Mouse (Mus musculus) neural tube, embryonic 15.5 days (tissue): ENCODE measurements around the gene Plac1. TPM values are rescaled to one million over a fixed set of nuclear protein-coding genes. Genes with fewer than 3 reads are reported as not detected.
A peak's percentile ranks its signal among the peaks of the same experiment; 100 is the strongest.

Experiments
- ATAC-seq: fragments of 200-750 bp; cut with Nextera tagmentation; 2 replicates; pipeline ENCODE4 v1.8.0; 2017; ENCODE audit warnings: mild to moderate bottlenecking, moderate TSS enrichment, moderate library complexity; ENCODE audit not compliant: low FRiP score
- H3K27ac ChIP-seq: fragments of 300-500 bp; sonication (generic); replicated peaks from 2 replicates; pipeline ENCODE4 v1.5.1; 2015; ENCODE audit warnings: mild to moderate bottlenecking, inconsistent platforms
- H3K27me3 ChIP-seq: fragments of 300-500 bp; sonication (generic); replicated peaks from 2 replicates; pipeline ENCODE4 v1.6.1; 2015; ENCODE audit warnings: inconsistent platforms
- H3K36me3 ChIP-seq: fragments of 300-500 bp; sonication (generic); 2 replicates; pipeline ENCODE4 v1.6.1; 2015; ENCODE audit warnings: inconsistent platforms
- H3K4me1 ChIP-seq: fragments of 300-500 bp; sonication (generic); 2 replicates; pipeline ENCODE4 v1.6.1; 2015; ENCODE audit warnings: inconsistent platforms
- H3K4me2 ChIP-seq: fragments of 300-500 bp; sonication (generic); 2 replicates; pipeline ENCODE4 v1.6.1; 2015; ENCODE audit warnings: inconsistent platforms, mild to moderate bottlenecking, moderate library complexity
- H3K4me3 ChIP-seq: fragments of 300-500 bp; sonication (generic); replicated peaks from 2 replicates; pipeline ENCODE4 v1.5.1; 2015; ENCODE audit warnings: mild to moderate bottlenecking, inconsistent platforms
- H3K9ac ChIP-seq: fragments of 300-500 bp; sonication (generic); replicated peaks from 2 replicates; pipeline ENCODE4 v1.6.1; 2015; ENCODE audit warnings: mild to moderate bottlenecking, inconsistent platforms
- H3K9me3 ChIP-seq: fragments of 300-500 bp; sonication (generic); replicated peaks from 2 replicates; pipeline ENCODE4 v1.6.1; 2016; ENCODE audit warnings: inconsistent platforms
- WGBS: fragments of 180-500 bp; shearing (Covaris S2); methylation state at CpG from one replicate; pipeline ENCODE4 v1.1.7; 2015; ENCODE audit warnings: mixed read lengths; 5-methylcytosine and 5-hydroxymethylcytosine counted together
- polyA plus RNA-seq: library from polyadenylated mRNA; unstranded; fragments of >200 nt; fragmentation: Nextera tagmentation; extraction: Ambion mirVana; gene quantifications from 2 replicates; pipeline ENCODE4 v1.2.1, GENCODE M21; 2015

Gene Plac1
- polyA plus RNA-seq, 1 experiment from 2014 or later, result 0.63 TPM

- Histone ChIP-seq H3K9me3 (no peaks in the 10 kb centered on the region), H3K27me3 (no peaks in the 10 kb centered on the region), H3K4me1 (no peaks in the 10 kb centered on the region), H3K36me3 (no peaks in the 10 kb centered on the region), H3K4me3 (peak overlapping the region; percentile 32), H3K4me2 (peak overlapping the region; percentile 57), H3K9ac (no peak overlapping the region), H3K27ac (no peak overlapping the region)
- WGBS, result 25% methylated on average over 13 of the region's 13 CpGs
- ATAC-seq, result peak; percentile 53; the same call in 1 of the 2 replicates
Observed at GRCm38 (mm10) chrX:53231965-53232364, 7.9 kb downstream of the Plac1 start.

DNA sequence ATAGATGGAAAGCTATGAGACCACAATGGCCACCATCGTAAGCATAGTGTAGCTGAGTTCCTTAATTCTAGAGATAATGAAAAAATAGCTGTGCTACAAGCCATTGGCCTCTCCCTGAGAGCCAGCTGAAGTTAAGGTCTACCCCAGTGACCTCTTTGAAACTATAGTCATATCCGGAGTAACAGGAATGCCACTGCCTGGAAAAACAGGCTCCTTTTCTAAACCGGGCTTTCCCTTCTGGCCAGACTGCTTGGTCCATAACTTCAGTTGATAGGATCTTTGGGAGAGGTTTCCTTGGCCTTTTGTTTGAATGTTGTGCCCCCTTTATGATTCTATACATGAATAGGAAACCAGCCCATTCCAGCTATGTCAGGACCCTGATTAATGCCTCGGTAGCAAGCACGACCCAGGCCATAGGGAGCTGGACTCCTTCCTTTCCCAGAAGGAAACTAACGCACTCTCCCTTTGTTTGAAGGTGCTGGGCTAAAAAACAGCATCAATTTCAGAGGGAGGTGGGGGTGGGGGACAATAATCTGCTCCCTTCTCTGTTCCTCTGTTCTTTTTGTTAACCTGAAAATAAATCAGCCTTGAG lies 15.5 kb downstream of the Plac1 start:
- 48% methylated on average over 6 of the region's 6 CpGs for WGBS
- no peaks in the 10 kb centered on the region for H3K36me3 ChIP-seq
- H3K4me2 ChIP-seq, result no peak overlapping the region
- H3K27ac ChIP-seq, result no peak overlapping the region
- H3K9me3 ChIP-seq, result no peaks in the 10 kb centered on the region
- no peak overlapping the region for H3K4me3 ChIP-seq
- H3K4me1 ChIP-seq, result no peaks in the 10 kb centered on the region
- no peaks in the 10 kb centered on the region for H3K27me3 ChIP-seq
- H3K9ac ChIP-seq, result no peak overlapping the region
- no peak for ATAC-seq

DNA sequence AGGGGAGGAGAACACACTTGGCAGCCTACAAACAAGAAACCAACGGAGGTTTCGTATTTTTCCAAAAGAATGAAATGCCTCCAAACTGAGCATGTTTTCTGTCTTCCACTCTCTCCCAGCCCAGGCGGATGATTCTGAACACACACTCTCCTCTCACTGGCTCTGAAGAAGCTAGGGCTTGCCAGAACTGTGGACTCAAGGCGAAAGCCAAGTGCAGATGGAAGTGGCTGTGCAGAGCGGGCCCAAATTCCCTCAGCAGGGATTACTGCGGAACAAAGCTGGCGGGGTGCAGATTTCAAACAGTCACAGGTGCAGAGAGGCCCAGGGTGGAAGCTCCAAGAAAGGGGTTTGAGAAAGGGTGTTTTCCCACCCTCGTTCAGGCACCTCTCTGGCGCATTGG lies 19.1 kb downstream of the Plac1 start:
- no peaks in the 10 kb centered on the region for H3K4me1 ChIP-seq
- no peaks in the 10 kb centered on the region for H3K27me3 ChIP-seq
- no peak overlapping the region for H3K4me2 ChIP-seq
- no peak overlapping the region for H3K9ac ChIP-seq
- H3K27ac ChIP-seq, result no peak overlapping the region
- 81% methylated on average over 9 of the region's 9 CpGs for WGBS
- H3K4me3 ChIP-seq, result no peak overlapping the region
- ATAC-seq, result no peak
- H3K36me3 ChIP-seq, result no peaks in the 10 kb centered on the region
- no peaks in the 10 kb centered on the region for H3K9me3 ChIP-seq

- WGBS, result 60% methylated on average over 7 of the region's 7 CpGs
- H3K27me3 ChIP-seq, result no peaks in the 10 kb centered on the region
- H3K9ac ChIP-seq, result no peak overlapping the region
- H3K27ac ChIP-seq, result no peak overlapping the region
- H3K4me1 ChIP-seq, result 0 out of 2 replicates have a peak, but pooled peaks cover 6% of the 10 kb centered on the region
- no peaks in the 10 kb centered on the region for H3K9me3 ChIP-seq
- no peak for ATAC-seq
- H3K4me3 ChIP-seq, result no peak overlapping the region
- H3K36me3 ChIP-seq, result no peaks in the 10 kb centered on the region
- no peak overlapping the region for H3K4me2 ChIP-seq
Observed at GRCm38 (mm10) chrX:53214557-53215229, 25.2 kb downstream of the Plac1 start.

DNA sequence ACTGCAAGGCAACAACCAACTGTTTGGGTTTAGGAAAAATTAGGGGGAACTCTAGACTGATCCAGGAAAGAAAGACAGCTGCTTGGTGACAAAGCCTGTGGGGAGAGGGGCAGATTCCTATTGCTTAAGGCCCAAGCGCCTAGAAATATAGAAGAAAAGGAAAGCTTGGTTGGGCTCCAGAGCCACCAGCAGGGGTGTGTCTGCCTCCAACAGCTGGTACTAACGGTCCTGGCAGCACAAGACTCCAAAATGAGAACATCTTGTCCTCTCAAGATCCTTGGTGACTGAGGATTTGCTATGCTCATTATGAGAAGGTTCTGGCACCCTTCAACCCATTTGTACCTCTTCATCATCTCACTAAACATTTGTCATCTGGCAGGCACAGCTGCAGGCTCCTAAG lies 26.1 kb downstream of the Plac1 start:
- 71% methylated on average over 2 of the region's 2 CpGs for WGBS
- no peak overlapping the region for H3K4me2 ChIP-seq
- H3K9me3 ChIP-seq, result no peaks in the 10 kb centered on the region
- H3K9ac ChIP-seq, result no peak overlapping the region
- no peaks in the 10 kb centered on the region for H3K36me3 ChIP-seq
- no peak for ATAC-seq
- H3K27me3 ChIP-seq, result no peaks in the 10 kb centered on the region
- H3K4me1 ChIP-seq, result 0 out of 2 replicates have a peak, but pooled peaks cover 6% of the 10 kb centered on the region
- no peak overlapping the region for H3K4me3 ChIP-seq
- no peak overlapping the region for H3K27ac ChIP-seq

GRCm38 (mm10) chrX:53212485-53212884 lies 27.4 kb downstream of the Plac1 start:
- Histone ChIP-seq H3K27ac (peak overlapping the region; percentile 58), H3K36me3 (no peaks in the 10 kb centered on the region), H3K9ac (no peak overlapping the region), H3K4me1 (0 out of 2 replicates have a peak, but pooled peaks cover 6% of the 10 kb centered on the region), H3K9me3 (no peaks in the 10 kb centered on the region), H3K4me3 (no peak overlapping the region), H3K4me2 (no peak overlapping the region), H3K27me3 (no peaks in the 10 kb centered on the region)
- WGBS, result 40% methylated on average over 9 of the region's 9 CpGs
- ATAC-seq, result peak; percentile 58; the same call in 1 of the 2 replicates

DNA sequence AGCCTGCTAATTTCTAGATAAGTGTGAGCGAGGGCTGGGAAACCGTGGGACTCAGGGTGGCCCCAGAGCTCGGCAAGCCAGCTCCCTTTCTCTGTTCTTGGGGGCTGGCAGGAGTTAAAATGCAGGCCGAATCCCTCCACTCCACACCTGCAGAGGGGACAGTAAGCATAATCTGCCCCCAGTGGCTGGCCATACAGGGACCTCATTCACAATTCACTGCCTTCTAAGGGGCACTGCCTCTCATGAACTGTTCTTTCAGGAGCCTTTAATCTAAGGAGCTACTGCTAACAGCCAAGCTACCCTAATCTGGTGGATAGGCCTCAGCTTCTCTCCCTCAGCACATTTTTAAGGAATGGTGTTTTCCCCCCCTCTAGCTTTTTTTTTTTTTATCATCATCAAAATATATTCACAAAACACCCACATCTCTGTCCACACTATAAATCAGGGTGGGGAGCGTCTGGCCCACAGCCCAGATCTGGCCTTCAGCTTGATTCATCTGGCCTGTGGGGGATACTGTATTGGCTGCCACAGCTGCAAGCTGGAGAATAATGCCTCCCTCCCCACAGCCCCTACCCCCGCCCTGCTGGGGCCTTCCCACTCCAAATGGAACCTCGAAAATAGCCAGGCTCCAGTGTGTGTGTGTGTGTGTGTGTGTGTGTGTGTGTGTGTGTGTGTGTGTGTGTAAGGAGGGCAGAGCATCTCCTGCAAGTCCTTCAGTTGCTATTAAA lies 28.0 kb downstream of the Plac1 start:
- Histone ChIP-seq H3K4me2 (no peak overlapping the region), H3K9me3 (no peaks in the 10 kb centered on the region), H3K4me1 (0 out of 2 replicates have a peak, but pooled peaks cover 6% of the 10 kb centered on the region), H3K27me3 (no peaks in the 10 kb centered on the region), H3K4me3 (no peak overlapping the region), H3K9ac (no peak overlapping the region), H3K36me3 (no peaks in the 10 kb centered on the region), H3K27ac (peak overlapping the region; percentile 58)
- peak; percentile 88 for ATAC-seq
- 40% methylated on average over 7 of the region's 7 CpGs for WGBS

DNA sequence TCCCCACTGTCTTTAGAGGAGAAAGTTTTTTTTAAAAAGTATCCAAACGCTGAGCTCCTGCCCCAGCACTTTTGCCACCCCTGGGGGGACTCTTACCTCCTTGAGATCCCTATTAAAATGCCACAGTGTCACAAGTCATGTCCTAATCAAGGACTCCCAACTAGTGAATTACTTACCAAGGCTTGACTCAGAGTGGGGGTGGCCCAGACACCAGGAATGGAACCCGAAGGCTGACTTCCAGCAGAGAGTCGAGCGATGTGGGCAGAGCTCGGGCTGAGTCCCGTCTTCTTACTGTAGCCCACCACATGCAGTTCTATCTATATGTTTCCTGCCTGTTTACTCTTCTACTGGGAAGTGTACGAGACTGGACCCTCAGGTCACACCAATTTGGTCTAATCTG lies 30.5 kb downstream of the Plac1 start:
- Histone ChIP-seq H3K4me1 (0 out of 2 replicates have a peak, but pooled peaks cover 6% of the 10 kb centered on the region), H3K4me3 (no peak overlapping the region), H3K4me2 (no peak overlapping the region), H3K36me3 (no peaks in the 10 kb centered on the region), H3K27me3 (no peaks in the 10 kb centered on the region), H3K9ac (no peak overlapping the region), H3K27ac (no peak overlapping the region), H3K9me3 (no peaks in the 10 kb centered on the region)
- no peak for ATAC-seq
- 57% methylated on average over 7 of the region's 7 CpGs for WGBS

GRCm38 (mm10) chrX:53204690-53205311 lies 35.1 kb downstream of the Plac1 start:
- Histone ChIP-seq H3K4me2 (no peak overlapping the region), H3K4me3 (no peak overlapping the region), H3K27me3 (no peaks in the 10 kb centered on the region), H3K9ac (no peak overlapping the region), H3K4me1 (no peaks in the 10 kb centered on the region), H3K9me3 (no peaks in the 10 kb centered on the region), H3K36me3 (no peaks in the 10 kb centered on the region), H3K27ac (no peak overlapping the region)
- WGBS, result 17% methylated on average over 3 of the region's 3 CpGs
- ATAC-seq, result no peak

DNA sequence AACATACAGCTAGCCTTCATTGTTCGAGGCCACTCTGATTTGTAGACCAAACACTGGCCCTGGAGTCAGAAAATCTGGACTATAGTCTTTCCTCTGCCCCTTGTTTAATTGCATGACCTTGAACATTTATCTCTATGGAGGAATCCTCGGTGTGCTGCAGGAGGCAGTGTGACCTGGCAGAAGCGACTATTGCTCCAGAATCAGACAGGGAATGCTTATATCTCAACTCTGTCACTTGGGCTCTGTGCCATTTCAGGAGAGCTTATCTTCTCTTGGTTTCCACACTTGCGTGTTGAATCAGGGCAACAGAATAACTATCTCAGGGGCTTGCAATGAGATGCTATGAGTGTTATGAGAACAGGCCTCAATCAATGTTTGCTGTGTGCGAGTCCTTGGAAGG lies 38.3 kb downstream of the Plac1 start:
- no peak for ATAC-seq
- WGBS, result 78% methylated on average over 5 of the region's 5 CpGs

GRCm38 (mm10) chrX:53197681-53198080 lies 42.2 kb downstream of the Plac1 start:
- no peaks in the 10 kb centered on the region for H3K27me3 ChIP-seq
- no peak overlapping the region for H3K4me3 ChIP-seq
- 86% methylated on average over 4 of the region's 4 CpGs for WGBS
- no peak overlapping the region for H3K27ac ChIP-seq
- no peaks in the 10 kb centered on the region for H3K36me3 ChIP-seq
- H3K4me2 ChIP-seq, result no peak overlapping the region
- no peak for ATAC-seq
- H3K9ac ChIP-seq, result no peak overlapping the region
- H3K9me3 ChIP-seq, result no peaks in the 10 kb centered on the region
- H3K4me1 ChIP-seq, result no peaks in the 10 kb centered on the region

More for the DNA sequence above, 38.3 kb downstream of the Plac1 start:
- Histone ChIP-seq H3K9me3 (no peaks in the 10 kb centered on the region), H3K27ac (no peak overlapping the region), H3K36me3 (no peaks in the 10 kb centered on the region), H3K4me3 (no peak overlapping the region), H3K4me1 (no peaks in the 10 kb centered on the region), H3K9ac (no peak overlapping the region), H3K4me2 (no peak overlapping the region), H3K27me3 (no peaks in the 10 kb centered on the region)
